Mouse (Mus musculus): ENCODE data around the gene Spag16. TPM values are rescaled to one million over a fixed set of nuclear protein-coding genes. Genes with fewer than 3 reads are reported as not detected.

The Spag16 gene
- polyA plus RNA-seq, 1 experiment from 2014 or later, result 0.19 TPM

DNA sequence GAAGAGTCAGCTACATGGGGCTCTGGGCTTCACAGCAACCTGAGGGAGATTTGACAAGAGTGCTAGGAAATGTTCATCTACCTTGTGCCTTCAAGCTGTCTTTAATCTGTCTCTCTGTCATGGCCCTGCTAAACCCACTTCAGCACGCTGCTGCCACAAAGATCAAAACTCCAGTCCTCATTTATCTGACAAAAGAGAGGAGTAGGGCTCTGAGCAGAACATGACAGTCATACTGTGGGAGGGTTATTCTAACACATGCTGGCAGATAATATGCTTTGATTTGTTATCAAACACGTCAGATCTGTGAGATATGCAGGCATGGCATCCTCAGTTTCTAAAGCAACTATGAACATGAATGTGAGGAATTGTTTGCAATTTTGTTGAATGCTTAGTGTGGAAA is 725.1 kb downstream of the Spag16 start:
- no peaks in the 10 kb centered on the region for H3K27me3 ChIP-seq
- WGBS, result 65% methylated on average over 2 of the region's 2 CpGs

DNA sequence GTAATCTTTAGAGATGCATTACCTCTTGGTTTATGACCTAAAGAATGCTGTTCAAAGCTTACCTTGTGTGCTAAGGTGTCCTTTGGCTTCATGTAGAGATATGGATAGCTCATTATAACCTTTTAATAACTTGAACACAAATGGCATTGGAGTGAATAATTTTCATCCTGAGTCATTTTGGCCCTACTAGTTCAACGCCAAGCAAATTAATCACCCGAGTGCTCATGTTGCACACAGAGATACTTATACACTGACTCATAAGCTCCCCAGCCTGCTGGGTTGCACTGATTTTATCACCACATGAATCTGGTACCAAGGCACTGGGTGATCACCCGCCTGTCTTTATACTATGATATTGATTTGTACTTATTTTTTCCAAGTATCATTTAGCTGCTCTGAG is 795.0 kb downstream of the Spag16 start:
- Histone ChIP-seq H3K36me3 (no peaks in the 10 kb centered on the region), H3K27me3 (no peaks in the 10 kb centered on the region), H3K4me3 (no peak overlapping the region), H3K9me3 (no peaks in the 10 kb centered on the region), H3K4me2 (no peak overlapping the region), H3K4me1 (no peaks in the 10 kb centered on the region), H3K27ac (no peak overlapping the region), H3K9ac (no peak overlapping the region)
- ATAC-seq (ENCODE audit: insufficient number of reproducible peaks, low FRiP score, low TSS enrichment, low read depth), result no peak
- 84% methylated on average over 3 of the region's 3 CpGs for WGBS

More for the DNA sequence above, 725.1 kb downstream of the Spag16 start:
- ATAC-seq (ENCODE audit: insufficient number of reproducible peaks, low FRiP score, low TSS enrichment, low read depth), result no peak
- Histone ChIP-seq H3K27ac (no peak overlapping the region), H3K36me3 (no peaks in the 10 kb centered on the region), H3K4me3 (no peak overlapping the region), H3K9me3 (no peaks in the 10 kb centered on the region), H3K4me1 (no peaks in the 10 kb centered on the region), H3K4me2 (no peak overlapping the region), H3K9ac (no peak overlapping the region)

DNA sequence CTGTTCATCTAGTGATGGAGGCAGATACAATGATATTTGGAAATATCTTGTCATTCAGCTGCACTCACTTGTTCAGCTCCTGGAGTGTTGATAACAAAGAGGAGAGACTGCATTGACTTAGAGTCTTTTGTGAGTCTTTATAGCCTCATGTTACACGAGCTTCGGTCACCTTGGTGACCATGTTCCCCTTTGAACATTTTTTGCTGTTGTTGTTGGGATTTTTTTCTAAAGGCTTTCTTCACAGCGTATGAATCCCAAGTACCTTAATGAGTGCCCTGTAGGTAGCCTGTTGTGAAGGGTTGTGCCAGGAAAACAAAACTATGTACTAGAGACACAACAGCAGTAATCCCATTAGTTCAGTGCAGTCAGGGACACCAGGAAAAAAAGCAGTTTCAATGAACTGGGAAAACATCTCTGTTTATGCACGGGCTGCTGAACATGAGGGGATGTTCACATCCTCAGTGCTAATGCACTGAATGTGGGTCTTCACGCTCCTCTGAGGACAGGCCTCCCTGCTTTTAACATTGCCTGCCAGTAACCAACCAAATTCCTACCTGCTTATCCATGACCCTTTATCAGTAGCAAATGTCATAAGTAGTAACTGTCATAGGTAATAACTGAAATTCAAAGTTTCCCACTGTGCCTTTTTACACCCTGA is 798.2 kb downstream of the Spag16 start:
- H3K9ac ChIP-seq, result no peak overlapping the region
- H3K27ac ChIP-seq, result no peak overlapping the region
- H3K4me2 ChIP-seq, result no peak overlapping the region
- 72% methylated on average over 5 of the region's 5 CpGs for WGBS
- no peak for ATAC-seq (ENCODE audit: insufficient number of reproducible peaks, low FRiP score, low TSS enrichment, low read depth)
- no peaks in the 10 kb centered on the region for H3K4me1 ChIP-seq
- H3K36me3 ChIP-seq, result no peaks in the 10 kb centered on the region
- H3K9me3 ChIP-seq, result no peaks in the 10 kb centered on the region
- H3K4me3 ChIP-seq, result no peak overlapping the region
- no peaks in the 10 kb centered on the region for H3K27me3 ChIP-seq

DNA sequence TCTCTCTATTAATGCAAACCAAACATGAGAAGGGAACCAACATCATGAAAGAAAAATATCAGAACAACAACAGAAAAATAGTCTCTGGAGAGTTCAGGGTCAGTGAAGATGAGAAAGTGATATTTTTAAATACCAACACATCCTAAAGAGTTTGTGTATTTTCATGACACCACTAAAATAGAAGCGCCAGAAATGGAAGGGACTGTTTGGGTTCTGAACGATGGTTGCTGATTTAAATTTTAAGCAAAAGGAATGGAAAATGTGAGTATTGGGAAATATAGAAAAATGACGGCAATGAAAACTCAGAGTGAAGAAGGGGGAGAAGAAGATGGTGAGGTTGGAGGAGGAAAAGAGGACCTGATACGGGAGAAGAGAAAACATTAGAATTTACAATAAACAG is 825.9 kb downstream of the Spag16 start:
- no peaks in the 10 kb centered on the region for H3K9me3 ChIP-seq
- WGBS, result 91% methylated on average over 4 of the region's 4 CpGs
- no peak overlapping the region for H3K27ac ChIP-seq
- no peak overlapping the region for H3K4me2 ChIP-seq
- H3K36me3 ChIP-seq, result no peaks in the 10 kb centered on the region
- H3K4me3 ChIP-seq, result no peak overlapping the region
- H3K4me1 ChIP-seq, result no peaks in the 10 kb centered on the region
- H3K27me3 ChIP-seq, result no peaks in the 10 kb centered on the region
- no peak overlapping the region for H3K9ac ChIP-seq
- no peak for ATAC-seq (ENCODE audit: insufficient number of reproducible peaks, low FRiP score, low TSS enrichment, low read depth)

DNA sequence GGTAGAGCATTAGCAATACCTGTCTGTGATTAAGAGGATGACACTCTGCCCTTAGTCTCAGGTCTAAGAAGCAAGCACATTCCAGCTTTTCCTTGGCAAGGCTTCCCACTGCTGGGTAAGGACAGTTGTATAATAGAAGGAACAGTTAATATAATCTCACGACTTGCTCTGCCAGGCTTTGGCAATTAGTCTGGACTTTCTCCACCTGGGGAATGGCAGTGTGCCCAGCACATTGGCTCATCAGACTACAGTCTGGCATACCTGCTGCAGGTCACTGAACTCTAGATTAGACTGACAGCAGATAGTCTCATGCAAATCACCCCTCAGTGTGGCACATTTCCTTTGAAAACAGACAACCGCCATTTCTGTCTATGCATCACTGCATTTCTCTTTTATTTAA is 865.8 kb downstream of the Spag16 start:
- H3K27ac ChIP-seq, result no peak overlapping the region
- H3K27me3 ChIP-seq, result no peaks in the 10 kb centered on the region
- no peak overlapping the region for H3K4me3 ChIP-seq
- no peak for ATAC-seq (ENCODE audit: insufficient number of reproducible peaks, low FRiP score, low TSS enrichment, low read depth)
- H3K9me3 ChIP-seq, result no peaks in the 10 kb centered on the region
- H3K4me1 ChIP-seq, result no peaks in the 10 kb centered on the region
- no peak overlapping the region for H3K4me2 ChIP-seq
- WGBS, result 77% methylated on average over 2 of the region's 2 CpGs
- H3K36me3 ChIP-seq, result no peaks in the 10 kb centered on the region
- H3K9ac ChIP-seq, result no peak overlapping the region

DNA sequence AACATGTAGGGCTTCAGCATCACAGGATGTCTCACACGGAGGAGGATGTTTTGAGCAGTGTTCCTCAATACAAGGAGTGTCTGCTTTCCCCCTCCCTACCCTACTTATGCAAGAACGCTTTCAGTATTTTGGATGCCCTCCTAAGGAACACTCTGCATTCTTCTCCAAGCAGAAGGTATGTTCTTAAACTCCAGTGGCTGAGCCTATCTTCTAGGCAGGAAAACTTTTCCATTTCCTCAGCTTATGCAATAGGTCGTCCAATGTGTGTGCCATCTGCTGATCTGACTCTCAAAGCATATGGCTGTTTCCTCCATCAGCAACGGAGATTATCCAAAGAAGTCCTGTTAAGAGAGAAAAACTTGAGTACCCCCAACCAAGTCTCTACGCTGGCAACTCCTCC is 873.5 kb downstream of the Spag16 start:
- H3K4me3 ChIP-seq, result no peak overlapping the region
- no peak overlapping the region for H3K27ac ChIP-seq
- H3K27me3 ChIP-seq, result no peaks in the 10 kb centered on the region
- no peaks in the 10 kb centered on the region for H3K9me3 ChIP-seq
- H3K36me3 ChIP-seq, result no peaks in the 10 kb centered on the region
- WGBS, result 74% methylated on average over 5 of the region's 5 CpGs
- no peak for ATAC-seq (ENCODE audit: insufficient number of reproducible peaks, low FRiP score, low TSS enrichment, low read depth)
- no peak overlapping the region for H3K9ac ChIP-seq
- H3K4me2 ChIP-seq, result no peak overlapping the region
- no peaks in the 10 kb centered on the region for H3K4me1 ChIP-seq

DNA sequence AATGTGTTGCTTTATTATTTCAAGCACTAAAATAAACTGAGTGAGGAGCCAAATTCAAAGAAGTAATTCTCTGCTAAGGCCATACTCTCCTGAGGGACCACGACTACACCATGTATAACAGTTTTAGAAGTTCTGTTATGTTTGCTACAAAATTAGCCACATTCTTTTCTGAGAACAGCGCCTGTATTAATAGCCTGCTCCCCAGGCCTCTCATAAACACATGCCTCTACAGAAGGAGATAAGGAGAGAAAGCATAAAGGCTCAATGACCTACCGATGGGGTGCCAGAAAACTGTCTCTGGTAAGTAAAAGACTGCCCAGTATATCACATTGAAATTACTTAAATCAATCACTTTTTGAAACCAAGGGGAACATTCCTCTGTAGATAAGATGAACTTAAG is 877.2 kb downstream of the Spag16 start:
- no peaks in the 10 kb centered on the region for H3K27me3 ChIP-seq
- H3K4me1 ChIP-seq, result no peaks in the 10 kb centered on the region
- 63% methylated on average over 3 of the region's 3 CpGs for WGBS
- no peaks in the 10 kb centered on the region for H3K36me3 ChIP-seq
- H3K9me3 ChIP-seq, result no peaks in the 10 kb centered on the region
- H3K4me3 ChIP-seq, result no peak overlapping the region
- ATAC-seq (ENCODE audit: insufficient number of reproducible peaks, low FRiP score, low TSS enrichment, low read depth), result no peak
- H3K27ac ChIP-seq, result no peak overlapping the region
- H3K9ac ChIP-seq, result no peak overlapping the region
- no peak overlapping the region for H3K4me2 ChIP-seq

DNA sequence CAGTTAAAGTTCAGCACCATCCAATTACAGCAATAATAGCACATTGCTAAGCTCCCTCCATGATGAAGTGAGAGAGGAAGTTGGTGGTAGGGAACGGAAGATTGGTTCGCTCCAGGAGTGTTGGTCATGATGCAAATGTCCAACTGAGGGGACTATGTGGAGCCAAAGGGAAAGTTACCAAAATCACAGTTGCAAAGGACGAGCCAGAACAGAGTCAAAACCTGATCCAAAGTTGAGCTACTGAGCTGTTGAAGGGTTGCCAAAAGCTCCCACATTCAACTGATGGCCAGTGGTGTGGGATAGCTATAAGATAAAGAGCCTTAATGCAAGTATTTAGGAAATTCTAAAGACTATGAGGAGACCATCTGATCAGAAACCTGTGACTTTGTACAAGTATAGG is 879.1 kb downstream of the Spag16 start:
- H3K4me3 ChIP-seq, result no peak overlapping the region

DNA sequence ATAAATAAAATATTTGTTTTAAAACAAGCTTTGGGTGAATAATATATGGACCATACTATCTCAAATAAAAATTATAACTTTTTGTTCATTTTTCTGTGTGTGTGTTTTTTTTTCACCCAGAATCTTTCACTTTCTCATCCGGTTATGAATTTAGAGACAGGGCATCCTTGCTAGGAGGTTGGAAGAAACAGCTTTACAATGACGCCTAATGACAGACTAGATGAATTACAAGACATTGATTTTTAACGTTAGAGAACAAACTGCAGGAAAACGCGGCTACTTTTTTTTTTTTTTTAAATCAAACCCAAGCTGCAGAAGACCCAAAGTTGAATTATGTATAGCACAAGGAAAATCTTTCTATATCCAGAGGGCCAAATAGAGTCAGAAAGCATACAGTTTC is 898.3 kb downstream of the Spag16 start:
- no peak for ATAC-seq (ENCODE audit: insufficient number of reproducible peaks, low FRiP score, low TSS enrichment, low read depth)
- H3K4me2 ChIP-seq, result no peak overlapping the region
- no peak overlapping the region for H3K4me3 ChIP-seq
- no peak overlapping the region for H3K9ac ChIP-seq
- no peaks in the 10 kb centered on the region for H3K36me3 ChIP-seq
- H3K4me1 ChIP-seq, result no peaks in the 10 kb centered on the region
- WGBS, result 61% methylated on average over 5 of the region's 5 CpGs
- H3K27me3 ChIP-seq, result no peaks in the 10 kb centered on the region
- no peaks in the 10 kb centered on the region for H3K9me3 ChIP-seq
- no peak overlapping the region for H3K27ac ChIP-seq

More for the DNA sequence above, 879.1 kb downstream of the Spag16 start:
- H3K27ac ChIP-seq, result no peak overlapping the region
- H3K9me3 ChIP-seq, result no peaks in the 10 kb centered on the region
- H3K27me3 ChIP-seq, result no peaks in the 10 kb centered on the region
- no peak for ATAC-seq (ENCODE audit: insufficient number of reproducible peaks, low FRiP score, low TSS enrichment, low read depth)
- 70% methylated on average over 3 of the region's 3 CpGs for WGBS
- no peak overlapping the region for H3K4me2 ChIP-seq
- H3K9ac ChIP-seq, result no peak overlapping the region
- H3K4me1 ChIP-seq, result no peaks in the 10 kb centered on the region
- H3K36me3 ChIP-seq, result no peaks in the 10 kb centered on the region

DNA sequence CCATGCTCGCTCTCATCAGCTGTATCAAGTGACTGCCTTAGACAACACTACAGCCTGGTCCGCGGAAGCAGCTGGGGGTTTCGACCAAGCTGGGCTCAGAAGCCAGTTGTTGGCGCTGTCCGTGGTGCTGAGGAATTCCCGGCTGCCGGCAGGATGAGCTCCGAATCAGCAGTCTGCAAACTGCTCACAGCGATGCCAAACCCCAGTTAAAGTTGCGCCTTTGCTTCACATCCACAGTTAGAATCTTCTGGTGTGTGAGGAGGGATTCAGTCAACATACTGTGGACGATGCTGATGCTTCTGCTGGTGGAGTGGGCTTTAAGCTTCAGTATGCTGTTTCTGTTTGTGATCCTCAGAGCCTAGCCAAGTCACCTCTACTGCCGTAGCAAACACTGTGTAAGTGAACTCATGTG is 898.9 kb downstream of the Spag16 start, which contains the start of gene Vwc2l:
Gene Vwc2l, plus strand, starts transcription at position 61 of the 412 bp plus-strand sequence.
- H3K27me3 ChIP-seq, result no peaks in the 10 kb centered on the region
- H3K4me3 ChIP-seq, result no peak within 1 kb of the TSS
- H3K4me1 ChIP-seq, result no peaks in the 10 kb centered on the region
- H3K27ac ChIP-seq, result no peak within 1 kb of the TSS
- no peaks in the 10 kb centered on the region for H3K36me3 ChIP-seq
- no peak within 1 kb of the TSS for H3K4me2 ChIP-seq
- ATAC-seq (ENCODE audit: insufficient number of reproducible peaks, low FRiP score, low TSS enrichment, low read depth), result no peak
- WGBS, result 11% methylated on average over 13 of the region's 13 CpGs
- H3K9ac ChIP-seq, result no peak within 1 kb of the TSS
- H3K9me3 ChIP-seq, result no peaks in the 10 kb centered on the region

Other genes with a start within 250 kb of the Spag16 start
- gene Ikzf2, start 139.7 kb upstream of the Spag16 start, polyA plus RNA-seq (2015; fragmentation: Nextera tagmentation; extraction: Ambion mirVana), result 3.2 and 3.3 TPM in 2 replicates